Mouse (Mus musculus) kidney, postnatal 36 days (tissue): ENCODE results near the gene Hipk4.
A peak's percentile ranks its signal among the peaks of the same experiment; 100 is the strongest.

ENCODE experiments used
- DNase-seq, 2 experiments: peaks; one replicate each; pipeline ENCODE4 v3.0.0; 2021 to 2022; ENCODE audit warnings: mixed read lengths in 2 of 2

Hipk4 gene

DNA sequence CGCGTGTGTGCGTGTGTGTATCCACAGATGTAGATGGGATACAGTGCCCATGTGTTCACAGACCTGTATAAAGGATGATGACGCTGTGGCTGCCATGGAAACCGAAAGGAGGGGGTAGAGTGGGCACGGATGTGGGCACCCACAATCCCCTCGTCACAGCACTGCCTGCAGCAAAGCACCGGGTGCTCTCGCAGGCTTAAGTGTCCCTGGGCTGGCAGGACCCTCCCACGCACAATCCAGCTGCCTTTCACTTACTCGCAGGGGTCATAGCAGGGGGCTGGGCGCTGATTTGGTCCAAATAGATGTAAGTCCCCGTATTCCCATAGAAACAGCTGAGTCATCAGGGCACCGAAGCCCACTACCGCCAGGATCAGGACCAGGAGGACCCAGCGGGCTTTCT is 18.4 kb downstream of the Hipk4 start:
- DNase-seq = no peak

DNA sequence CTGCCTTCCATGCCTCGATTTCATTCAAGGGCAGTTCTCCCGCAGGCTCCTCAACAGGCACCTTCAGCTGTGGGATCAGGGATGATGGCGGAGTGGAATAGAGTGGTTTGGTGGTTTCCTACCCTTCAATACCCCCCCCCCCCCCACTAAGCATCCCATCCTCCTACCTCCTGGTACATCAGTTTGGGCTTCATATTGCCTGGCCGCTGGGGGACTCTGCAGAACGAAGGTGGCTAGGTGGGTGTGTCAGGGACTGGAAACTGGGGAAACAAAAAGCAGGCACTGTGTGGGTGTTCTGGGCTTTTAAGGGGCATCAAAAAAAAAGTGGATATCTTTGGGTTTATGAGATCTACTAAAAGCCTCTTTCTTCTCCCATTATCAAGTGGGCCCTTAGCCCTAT is 18.9 kb downstream of the Hipk4 start:
- DNase-seq = no peak

DNA sequence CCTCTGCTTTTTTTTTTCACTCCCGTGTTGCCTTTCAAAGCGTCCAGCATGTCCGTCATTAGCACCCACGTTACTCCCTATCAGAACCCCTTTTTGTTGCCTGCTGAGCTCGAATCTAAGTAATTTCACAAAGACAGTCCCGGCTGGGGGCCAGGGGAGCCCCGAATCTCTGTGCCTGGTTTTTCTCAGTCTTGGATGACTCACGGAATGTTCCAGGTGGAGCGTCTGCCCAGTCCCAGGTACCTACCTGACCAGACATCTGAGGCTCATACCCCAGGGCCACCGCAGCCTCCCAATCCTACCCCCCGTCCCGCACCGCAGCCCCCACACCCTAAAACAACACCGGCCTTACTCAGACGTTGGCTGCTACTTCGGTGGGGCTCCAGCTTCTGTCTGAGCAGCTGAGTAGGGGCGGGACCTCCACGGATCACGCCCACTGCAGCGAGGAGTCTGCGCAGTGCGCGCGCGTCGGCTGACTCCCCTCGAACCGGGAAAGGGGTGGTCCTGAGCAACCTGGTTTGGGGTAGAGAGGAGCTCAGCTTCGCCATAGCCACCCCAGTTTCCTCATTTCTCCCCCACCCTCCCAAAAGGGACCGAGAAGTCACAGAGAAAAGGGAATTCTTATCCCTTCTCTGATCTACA is 19.4 kb downstream of the Hipk4 start:
- peak; percentile 73 to 86 for DNase-seq

DNA sequence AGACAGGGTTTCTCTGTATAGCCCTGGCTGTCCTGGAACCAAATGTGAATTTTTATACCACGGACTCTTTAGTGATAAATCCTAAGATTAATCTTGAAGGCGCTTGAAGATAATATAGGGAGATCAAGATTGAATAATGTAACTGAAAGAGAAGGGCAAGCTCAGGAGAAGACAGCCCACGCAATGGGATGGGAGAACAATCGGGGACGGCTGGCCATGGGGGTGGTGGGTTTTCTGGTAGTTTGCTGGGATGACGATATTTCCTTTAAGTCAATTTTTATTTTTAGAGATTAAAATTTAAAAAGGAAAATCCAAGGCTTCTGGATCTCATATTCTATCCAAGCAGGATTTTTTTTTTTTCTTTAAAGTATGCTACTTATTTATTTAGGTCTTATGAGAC is 20.0 kb downstream of the Hipk4 start:
- no peak for DNase-seq

DNA sequence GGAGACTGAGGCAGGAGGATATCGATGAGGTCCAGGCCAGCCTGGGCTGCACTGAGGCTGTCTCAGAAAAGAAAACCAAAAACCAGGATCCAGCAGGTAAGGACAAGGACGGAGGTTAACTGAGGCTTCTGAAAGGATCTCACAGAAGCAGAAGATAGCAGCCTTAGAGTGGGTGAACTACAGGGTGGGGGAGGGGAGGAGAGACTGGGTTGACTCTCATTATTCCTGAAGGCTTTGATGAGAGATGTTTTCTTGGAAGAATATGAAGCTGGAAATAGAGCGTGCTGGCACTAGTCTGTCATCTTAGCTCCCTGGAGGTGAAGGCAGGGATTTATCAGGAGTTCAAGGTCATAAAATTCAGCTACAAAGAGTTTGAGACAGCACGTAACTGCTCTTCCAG is 20.8 kb downstream of the Hipk4 start:
- DNase-seq = no peak

DNA sequence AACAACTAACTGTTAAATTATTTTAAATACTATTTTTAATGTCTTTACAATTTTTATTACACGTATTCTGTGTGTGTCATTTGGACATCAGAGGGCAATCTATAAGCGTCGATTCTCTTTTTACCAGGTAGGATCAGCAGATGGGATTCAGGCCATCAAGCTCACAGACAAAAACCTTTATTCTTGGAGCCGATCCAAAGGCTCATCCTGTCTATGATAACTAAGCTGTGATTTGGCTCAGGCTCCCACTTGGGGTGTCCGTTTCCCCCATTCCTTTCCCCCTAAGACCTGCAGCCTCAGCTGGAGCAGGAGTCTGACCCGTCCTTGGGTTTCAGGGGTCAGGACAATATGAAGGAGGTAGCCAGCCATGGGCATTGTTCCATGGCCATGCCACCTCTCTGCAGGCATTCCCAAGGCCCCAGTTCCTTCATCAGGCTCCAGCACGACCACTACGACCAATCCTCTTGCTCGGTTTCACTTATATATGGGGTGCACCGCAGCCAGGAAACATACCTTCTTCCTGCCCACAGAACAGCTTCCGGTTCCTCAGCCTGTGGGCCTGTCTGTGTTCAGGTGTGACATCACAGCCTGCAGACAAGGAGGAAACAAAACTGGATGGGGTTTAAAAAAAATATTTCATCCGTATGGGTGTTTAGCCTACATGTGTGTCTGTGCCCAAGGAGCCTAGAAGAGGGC is 21.8 kb downstream of the Hipk4 start:
- DNase-seq = no peak

DNA sequence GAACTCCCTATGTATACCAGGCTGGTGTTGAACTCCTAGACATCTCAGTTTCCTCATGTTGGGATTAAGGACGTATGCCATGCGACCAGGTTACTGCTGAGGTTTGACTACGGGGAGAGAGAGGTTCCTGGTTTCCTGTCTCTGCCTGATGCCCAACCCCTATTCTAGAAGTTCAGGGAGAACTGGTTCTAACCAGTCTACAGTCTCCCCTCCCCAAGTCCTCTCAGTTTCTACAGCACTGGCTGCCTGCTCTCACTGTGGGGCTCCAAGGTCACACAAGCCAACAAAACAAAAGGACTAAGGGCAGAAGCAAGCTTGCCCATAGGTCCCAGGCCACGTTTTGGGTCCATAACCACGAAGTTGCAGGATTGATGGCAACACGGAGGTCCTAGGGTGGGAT is 26.5 kb downstream of the Hipk4 start:
- DNase-seq = no peak

DNA sequence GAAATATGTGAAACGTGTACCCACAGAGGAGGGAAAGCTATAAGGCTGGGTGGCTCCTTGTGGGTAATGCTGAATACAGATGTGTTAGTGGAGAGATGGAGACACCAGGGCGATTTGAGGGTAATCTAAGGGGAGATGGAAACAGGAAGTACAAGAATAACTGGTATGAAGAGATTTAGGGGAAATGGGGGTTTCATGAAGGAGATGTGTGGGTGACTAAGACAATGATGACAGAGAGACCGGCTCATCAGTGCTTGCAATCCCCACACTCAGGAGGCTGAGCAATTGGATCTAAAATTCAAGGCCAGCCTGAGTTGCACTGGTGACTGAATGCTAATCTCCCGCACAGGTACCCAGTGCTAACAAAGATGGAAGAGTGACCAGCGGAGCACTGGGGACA is 29.0 kb downstream of the Hipk4 start:
- DNase-seq = no peak

DNA sequence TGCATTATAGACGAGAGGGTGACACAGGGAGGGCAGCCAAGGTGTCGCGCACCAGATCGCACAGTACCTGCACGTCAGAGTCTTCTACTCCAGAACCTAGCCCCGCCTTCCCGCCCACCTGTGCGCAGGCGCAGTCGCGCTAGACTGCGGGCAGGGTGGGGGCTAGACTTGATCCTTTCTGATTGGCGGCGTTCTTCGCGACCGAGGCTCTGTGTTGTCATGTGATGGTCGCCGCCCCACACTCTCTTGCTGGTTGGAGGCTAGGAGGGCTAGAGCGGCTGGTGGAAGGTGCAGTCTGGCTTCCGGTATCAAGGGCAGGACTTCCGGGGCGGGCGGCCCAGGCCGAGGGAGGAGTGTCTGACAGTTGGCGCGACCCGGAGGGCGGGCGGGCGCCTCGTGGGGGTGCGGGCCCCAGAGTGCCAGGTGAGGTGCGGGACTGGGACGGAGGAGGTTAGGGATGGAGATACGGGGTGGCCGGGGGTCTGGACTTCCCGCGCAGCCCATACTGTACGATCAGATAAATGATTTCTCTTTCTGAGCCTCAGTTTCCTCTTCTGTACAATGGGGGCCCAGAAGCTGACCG is 30.0 kb downstream of the Hipk4 start, which contains the start of the genes Pld3 and 2310022A10Rik:
Gene Pld3, minus strand, starts transcription at position 288 of the 583 bp plus-strand sequence.
Gene 2310022A10Rik, plus strand, starts transcription at position 303 of the 583 bp plus-strand sequence.
- DNase-seq = peak; percentile 97 to 99

DNA sequence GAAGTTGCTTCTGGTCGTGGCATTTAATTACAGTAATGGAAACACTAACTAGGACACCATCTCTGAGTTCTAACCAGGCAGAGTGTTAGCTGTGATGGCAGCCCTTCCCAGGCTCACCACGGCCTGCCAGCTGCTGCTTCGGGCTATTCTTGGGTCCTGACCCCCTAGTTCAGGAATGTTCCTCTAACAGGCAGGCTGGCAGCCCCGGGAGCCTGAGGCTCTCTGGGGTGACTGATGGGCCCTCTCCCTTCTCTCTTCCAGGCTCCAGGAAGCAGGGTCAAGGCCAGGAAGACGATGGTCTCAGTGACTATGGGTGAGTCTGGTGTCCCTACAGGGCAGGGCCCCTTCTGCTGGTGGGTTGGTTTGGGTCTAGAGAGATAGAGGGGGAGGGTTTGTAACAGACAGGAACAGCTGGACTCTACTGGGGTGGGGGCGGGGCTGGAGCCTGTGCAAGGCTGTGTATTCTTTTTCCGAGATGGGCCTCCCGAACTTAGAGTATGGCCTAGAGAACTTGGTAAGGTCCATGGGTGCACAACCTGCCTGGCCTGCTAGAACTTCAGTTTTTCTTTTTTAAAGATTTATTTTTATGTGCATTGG is 37.3 kb downstream of the Hipk4 start:
- DNase-seq = no peak

DNA sequence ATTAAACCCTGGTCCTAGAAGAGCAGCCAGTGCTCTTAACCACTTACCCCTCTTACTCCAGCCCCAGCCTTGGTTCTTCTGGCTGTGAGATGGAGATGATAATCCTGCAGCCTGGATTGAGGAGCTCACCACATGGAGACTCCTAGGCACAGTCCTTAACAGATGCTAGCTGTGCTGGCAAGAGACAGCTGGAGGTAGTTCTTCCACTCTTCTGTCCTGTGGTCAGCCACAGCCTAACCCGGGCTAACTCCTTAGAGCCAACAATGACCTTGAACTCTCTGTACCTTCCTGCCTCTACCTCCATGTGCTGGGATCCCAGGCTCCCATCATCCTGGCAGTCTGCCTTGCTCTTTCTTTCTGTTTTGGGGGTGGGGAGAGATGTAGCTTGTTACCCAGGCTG is 37.9 kb downstream of the Hipk4 start:
- no peak for DNase-seq

DNA sequence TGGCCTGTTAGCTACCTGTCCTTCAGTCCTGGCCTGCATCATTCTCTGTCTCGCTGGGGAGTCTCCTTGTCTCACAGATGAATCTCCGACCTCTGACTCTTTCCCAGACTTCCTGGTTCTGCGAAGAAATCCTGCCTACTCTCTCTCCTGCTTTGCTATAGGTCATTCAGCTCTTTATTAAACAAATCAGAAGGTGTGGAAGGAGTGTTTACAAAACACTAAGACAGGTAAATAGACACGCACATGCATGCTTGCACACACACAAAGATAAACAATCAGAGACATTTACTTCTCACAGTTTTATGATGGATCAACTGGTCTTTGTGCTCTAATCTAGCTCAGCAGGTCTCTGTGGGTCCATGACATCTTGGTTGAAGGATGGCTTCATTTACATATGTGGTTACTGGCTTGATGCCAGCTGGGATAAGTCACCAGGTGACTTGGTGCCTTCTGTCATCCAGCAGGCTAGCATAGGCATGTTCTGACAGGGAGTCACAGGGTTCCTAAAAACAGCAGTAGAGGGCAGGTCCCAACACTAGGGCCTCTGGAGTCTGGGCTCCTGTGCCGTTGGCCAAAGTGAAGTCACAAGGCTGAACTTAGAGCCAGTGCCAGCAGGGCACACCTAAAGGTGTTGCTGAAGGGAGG is 46.6 kb downstream of the Hipk4 start:
- no peak for DNase-seq

DNA sequence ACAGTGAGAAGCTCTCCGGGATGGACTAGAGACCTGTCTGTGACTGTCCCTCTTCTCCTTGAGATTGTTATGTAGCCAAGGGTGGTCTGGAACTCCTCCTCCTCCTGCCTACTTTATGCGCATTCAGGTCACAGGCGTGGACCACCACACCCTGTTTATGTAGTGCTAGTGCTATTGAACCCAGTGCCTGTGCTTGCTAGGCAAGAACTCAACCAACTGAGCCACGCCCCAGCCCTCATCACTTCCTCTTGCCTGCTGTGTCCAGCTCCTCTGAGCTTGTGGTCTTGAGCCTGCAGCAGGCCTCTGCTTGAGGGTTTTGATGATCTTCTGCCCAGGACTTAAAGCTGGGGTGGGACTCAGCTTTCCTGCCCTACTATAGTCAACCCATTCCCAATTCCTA is 49.1 kb downstream of the Hipk4 start:
- DNase-seq = no peak

DNA sequence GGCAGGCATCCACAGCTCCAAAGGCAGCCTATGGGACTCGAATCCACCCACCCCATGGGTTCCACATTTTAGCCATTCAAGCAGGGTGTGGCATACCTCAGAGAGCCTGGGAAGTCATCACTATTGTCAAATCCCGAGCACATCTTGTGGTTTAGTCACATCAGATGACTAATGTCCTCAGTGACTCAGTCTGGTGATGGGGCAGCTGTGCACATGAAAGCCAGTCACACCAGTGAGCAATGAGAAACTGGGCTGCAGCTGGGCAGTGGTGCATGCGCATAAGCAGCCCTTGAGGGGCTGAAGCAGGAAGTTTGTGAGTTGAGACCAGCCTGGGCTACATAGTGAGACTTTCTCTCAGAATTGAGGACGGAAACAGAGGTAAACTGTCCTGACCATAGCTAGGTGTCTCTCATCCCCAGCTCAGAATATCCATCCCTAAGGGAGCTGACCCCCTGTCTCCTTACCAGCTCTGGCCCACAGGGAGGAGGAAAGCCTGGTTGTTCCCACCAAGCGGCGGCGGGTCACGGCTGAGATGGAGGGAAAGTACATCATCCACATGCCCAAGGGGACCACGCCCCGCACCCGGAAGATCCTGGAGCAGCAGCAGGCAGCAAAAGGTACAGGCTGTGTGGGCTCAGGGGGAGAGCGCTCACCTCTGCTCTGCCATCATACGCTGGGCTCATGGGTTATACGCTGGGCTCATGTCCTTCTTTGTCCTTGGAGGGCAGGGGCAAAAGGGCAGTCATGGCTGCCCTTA is 51.2 kb downstream of the Hipk4 start:
- DNase-seq = no peak

DNA sequence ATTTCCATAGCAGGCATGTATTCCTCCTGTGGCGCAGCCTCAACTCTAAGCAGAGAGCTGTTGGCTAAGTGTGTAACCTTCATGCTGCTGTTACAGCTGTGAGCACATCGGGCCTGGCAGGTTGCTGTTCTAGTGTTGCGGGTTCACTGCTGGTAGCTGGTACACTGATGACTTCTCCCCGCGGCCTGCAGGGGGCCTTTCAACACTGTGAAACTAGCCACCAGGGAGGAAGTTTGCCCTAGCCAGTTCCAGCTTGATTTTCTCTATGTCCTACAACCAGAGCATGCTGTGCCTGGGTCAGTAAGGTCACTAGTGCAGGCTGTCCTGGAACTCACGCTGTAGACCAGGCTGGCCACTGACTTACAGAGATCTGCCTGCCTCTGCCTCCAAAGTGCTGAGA is 53.8 kb downstream of the Hipk4 start:
- peak; percentile 55 to 80 for DNase-seq

DNA sequence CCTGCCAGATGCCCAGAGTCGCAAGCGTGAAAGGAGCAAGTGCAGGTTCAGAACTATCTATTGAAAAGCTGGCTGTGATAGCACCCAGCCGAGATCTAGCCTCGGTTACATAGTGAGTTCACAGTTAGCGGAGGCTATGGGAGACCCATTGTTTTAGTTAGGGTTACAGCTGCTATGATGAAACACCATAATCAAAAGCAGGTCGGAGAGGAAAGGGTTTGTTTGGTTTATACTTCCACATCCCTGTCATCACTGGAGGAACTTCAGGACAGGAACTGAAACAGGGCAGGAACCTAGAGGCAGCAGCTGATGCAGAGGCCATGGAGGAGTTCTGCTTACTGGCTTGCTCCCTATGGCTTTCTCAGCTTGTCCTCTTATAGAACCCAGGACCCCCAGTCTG is 54.5 kb downstream of the Hipk4 start:
- no peak for DNase-seq

DNA sequence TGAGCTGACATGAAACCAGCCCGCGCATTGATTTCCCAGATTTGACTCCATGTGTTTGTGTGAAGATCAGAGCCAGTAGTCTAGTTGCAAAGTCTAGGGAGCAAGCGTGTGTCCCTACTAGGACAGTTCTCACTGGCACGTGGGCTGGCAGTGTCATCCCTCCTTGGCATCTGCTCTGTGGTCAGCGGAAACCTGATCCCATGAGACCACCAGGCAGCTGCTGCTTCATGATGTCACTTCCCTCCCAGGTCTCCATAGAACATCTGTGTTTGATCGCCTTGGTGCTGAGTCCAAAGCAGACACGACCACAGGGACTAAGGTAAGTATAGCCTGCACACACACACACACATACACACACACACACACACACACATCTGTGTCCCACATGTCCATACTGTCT is 55.4 kb downstream of the Hipk4 start:
- no peak for DNase-seq

DNA sequence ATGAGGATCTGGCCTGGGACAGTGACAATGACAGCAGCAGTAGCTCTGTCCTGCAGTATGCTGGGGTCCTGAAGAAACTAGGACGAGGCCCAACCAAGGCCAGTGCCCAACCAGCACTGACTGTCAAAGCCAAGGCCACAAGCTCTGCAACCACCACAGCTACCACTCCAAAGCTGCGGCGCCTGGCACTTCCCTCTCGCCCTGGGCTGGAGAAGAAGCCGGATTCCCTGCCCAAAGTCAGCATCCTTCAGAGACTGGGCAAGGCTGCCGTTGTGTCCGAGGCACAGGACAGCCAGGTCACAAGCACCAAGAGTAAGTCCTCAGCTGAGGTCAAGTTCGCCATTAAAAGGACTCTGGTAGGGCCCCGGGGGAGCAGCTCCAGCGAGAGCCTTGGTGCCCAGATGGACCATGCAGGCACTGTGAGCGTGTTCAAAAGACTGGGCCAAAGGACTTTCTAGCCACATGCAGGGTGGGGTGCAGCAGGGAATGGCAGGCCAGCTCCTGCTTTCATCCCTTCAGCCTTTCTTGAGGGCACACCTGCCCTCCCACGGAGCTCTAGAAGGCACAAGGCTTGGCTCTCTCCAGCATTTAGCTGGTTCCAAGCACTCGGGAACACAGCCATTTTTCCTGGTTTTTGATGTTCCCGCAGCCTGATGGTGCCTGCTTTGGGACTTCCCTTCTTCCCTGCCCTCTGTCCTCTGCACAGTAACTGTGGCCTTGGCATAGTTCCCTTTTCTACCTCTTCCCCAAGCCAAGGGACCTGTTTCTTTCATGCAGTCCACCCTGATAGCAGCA is 57.5 kb downstream of the Hipk4 start:
- no peak for DNase-seq
